Mouse (Mus musculus): Measurements from ENCODE around the gene S100a14. TPM values are rescaled to one million over a fixed set of nuclear protein-coding genes. Genes with fewer than 3 reads are reported as not detected.

S100a14 gene
- polyA plus RNA-seq, 1 experiment from 2014 or later: not detected

DNA sequence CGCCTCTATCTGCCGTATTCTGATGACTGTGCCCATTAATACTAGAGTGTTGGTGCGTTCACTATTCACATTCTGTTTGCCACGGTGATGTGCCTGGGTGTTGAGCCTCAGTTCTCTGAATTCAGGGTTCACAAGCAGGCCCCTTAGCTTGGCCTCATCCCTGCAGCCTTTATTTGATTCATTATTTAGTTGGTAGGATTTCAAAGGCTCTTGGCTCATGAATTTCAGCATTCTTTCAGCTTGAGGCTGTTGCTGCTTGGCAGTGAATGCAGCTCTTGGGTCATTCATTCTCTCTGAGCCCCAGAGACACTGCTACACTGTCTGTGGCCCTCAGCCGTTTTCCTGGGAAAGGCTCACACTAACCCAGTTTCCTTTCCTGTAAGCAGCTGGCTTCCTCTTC lies 29.3 kb downstream of the S100a14 start:
- no peaks in the 10 kb centered on the region for H3K36me3 ChIP-seq
- 63% methylated on average over 5 of the region's 5 CpGs for WGBS (ENCODE audit: insufficient replicate concordance)
- no peak overlapping the region for H3K27ac ChIP-seq
- no peak overlapping the region for H3K4me3 ChIP-seq (replicated peaks)
- ATAC-seq (ENCODE audit: low read depth) (no peak), DNase-seq (no peak)
- H3K4me1 ChIP-seq (replicated peaks): no peaks in the 10 kb centered on the region
- H3K27me3 ChIP-seq: no peaks in the 10 kb centered on the region
- H3K9ac ChIP-seq: no peak overlapping the region
- no peaks in the 10 kb centered on the region for H3K9me3 ChIP-seq (replicated peaks)
- no peak overlapping the region for H3K4me2 ChIP-seq

GRCm38 (mm10) chr3:90560008-90560628 lies 33.5 kb downstream of the S100a14 start, which contains the start of gene S100a3:
TSS of gene S100a3 (plus strand) at chr3:90560578.
- Histone ChIP-seq H3K36me3 (no peaks in the 10 kb centered on the region), H3K27ac (no peak within 1 kb of the TSS), H3K4me3 (replicated peaks) (no peak within 1 kb of the TSS), H3K27me3 (no peaks in the 10 kb centered on the region), H3K4me1 (replicated peaks) (no peaks in the 10 kb centered on the region), H3K4me2 (no peak within 1 kb of the TSS), H3K9ac (no peak within 1 kb of the TSS), H3K9me3 (replicated peaks) (no peaks in the 10 kb centered on the region)
- 59% methylated on average over 6 of the region's 6 CpGs for WGBS (ENCODE audit: insufficient replicate concordance)
- no peak for DNase-seq
- ATAC-seq (ENCODE audit: low read depth): no peak

GRCm38 (mm10) chr3:90574691-90575090 lies 48.0 kb downstream of the S100a14 start:
- Histone ChIP-seq H3K27me3 (no peaks in the 10 kb centered on the region), H3K9ac (no peak overlapping the region), H3K9me3 (replicated peaks) (no peaks in the 10 kb centered on the region), H3K4me3 (replicated peaks) (no peak overlapping the region), H3K36me3 (no peaks in the 10 kb centered on the region), H3K27ac (no peak overlapping the region), H3K4me2 (no peak overlapping the region), H3K4me1 (replicated peaks) (no peaks in the 10 kb centered on the region)
- WGBS (ENCODE audit: insufficient replicate concordance): 66% methylated on average over 5 of the region's 5 CpGs
- ATAC-seq (ENCODE audit: low read depth) (no peak), DNase-seq (no peak)

- Histone ChIP-seq H3K27ac (no peak overlapping the region), H3K9ac (no peak overlapping the region), H3K36me3 (no peaks in the 10 kb centered on the region), H3K4me2 (no peak overlapping the region), H3K4me3 (replicated peaks) (no peak overlapping the region), H3K4me1 (replicated peaks) (no peaks in the 10 kb centered on the region), H3K9me3 (replicated peaks) (no peaks in the 10 kb centered on the region), H3K27me3 (no peaks in the 10 kb centered on the region)
- DNase-seq (no peak), ATAC-seq (ENCODE audit: low read depth) (no peak)
- 56% methylated on average over 3 of the region's 3 CpGs for WGBS (ENCODE audit: insufficient replicate concordance)
These were observed 48.7 kb downstream of the S100a14 start for GRCm38 (mm10) chr3:90575320-90575719.

- no peaks in the 10 kb centered on the region for H3K27me3 ChIP-seq
- no peak overlapping the region for H3K4me3 ChIP-seq (replicated peaks)
- H3K9ac ChIP-seq: no peak overlapping the region
- H3K36me3 ChIP-seq: no peaks in the 10 kb centered on the region
- H3K27ac ChIP-seq: no peak overlapping the region
- DNase-seq: no peak
- H3K9me3 ChIP-seq (replicated peaks): no peaks in the 10 kb centered on the region
- no peak for ATAC-seq (ENCODE audit: low read depth)
- H3K4me2 ChIP-seq: no peak overlapping the region
- no peaks in the 10 kb centered on the region for H3K4me1 ChIP-seq (replicated peaks)
- WGBS (ENCODE audit: insufficient replicate concordance): 58% methylated on average over 10 of the region's 10 CpGs
These were observed 49.8 kb downstream of the S100a14 start for GRCm38 (mm10) chr3:90576351-90577001.

Other genes with a start within 250 kb of the S100a14 start
- 3.7 and 4.0 TPM in 2 replicates for gene Gatad2b, start 233.7 kb upstream of the S100a14 start, polyA plus RNA-seq (2015; fragmentation: Nextera tagmentation; extraction: Ambion mirVana)
- gene Slc27a3, start 136.9 kb upstream of the S100a14 start, polyA plus RNA-seq (2015; fragmentation: Nextera tagmentation; extraction: Ambion mirVana): 1.5 and 1.6 TPM in 2 replicates
- 10.0 and 11.7 TPM in 2 replicates for gene Ints3, start 93.2 kb upstream of the S100a14 start, polyA plus RNA-seq (2015; fragmentation: Nextera tagmentation; extraction: Ambion mirVana)
- gene Npr1, start 61.0 kb upstream of the S100a14 start, polyA plus RNA-seq (2015; fragmentation: Nextera tagmentation; extraction: Ambion mirVana): 4.0 TPM in 2 replicates
- gene Ilf2, start 50.7 kb upstream of the S100a14 start, polyA plus RNA-seq (2015; fragmentation: Nextera tagmentation; extraction: Ambion mirVana): 75.0 and 85.0 TPM in 2 replicates
- 21.2 and 22.9 TPM in 2 replicates for gene Snapin, start 35.8 kb upstream of the S100a14 start, polyA plus RNA-seq (2015; fragmentation: Nextera tagmentation; extraction: Ambion mirVana)
- gene Chtop, start 17.4 kb upstream of the S100a14 start, polyA plus RNA-seq (2015; fragmentation: Nextera tagmentation; extraction: Ambion mirVana): 65.8 and 72.5 TPM in 2 replicates
- 14.7 and 16.0 TPM in 2 replicates for gene S100a1, start 12.5 kb upstream of the S100a14 start, polyA plus RNA-seq (2015; fragmentation: Nextera tagmentation; extraction: Ambion mirVana)
- 19.8 and 20.6 TPM in 2 replicates for gene S100a13, start 12.4 kb upstream of the S100a14 start, polyA plus RNA-seq (2015; fragmentation: Nextera tagmentation; extraction: Ambion mirVana)
- 26.4 and 27.4 TPM in 2 replicates for gene S100a16, start 10.4 kb downstream of the S100a14 start, polyA plus RNA-seq (2015; fragmentation: Nextera tagmentation; extraction: Ambion mirVana)
- gene S100a3, start 33.7 kb downstream of the S100a14 start, polyA plus RNA-seq (2015; fragmentation: Nextera tagmentation; extraction: Ambion mirVana): not detected in 2 replicates
- not detected in 2 replicates for gene S100a2, start 63.4 kb downstream of the S100a14 start, polyA plus RNA-seq (2015; fragmentation: Nextera tagmentation; extraction: Ambion mirVana)
- not detected in 2 replicates for gene Gm42674, start 75.0 kb downstream of the S100a14 start, polyA plus RNA-seq (2015; fragmentation: Nextera tagmentation; extraction: Ambion mirVana)
- gene S100a4, start 76.9 kb downstream of the S100a14 start, polyA plus RNA-seq (2015; fragmentation: Nextera tagmentation; extraction: Ambion mirVana): 0.58 and 0.59 TPM in 2 replicates
- gene S100a5, start 81.7 kb downstream of the S100a14 start, polyA plus RNA-seq (2015; fragmentation: Nextera tagmentation; extraction: Ambion mirVana): not detected in 2 replicates
- gene S100a6, start 86.0 kb downstream of the S100a14 start, polyA plus RNA-seq (2015; fragmentation: Nextera tagmentation; extraction: Ambion mirVana): 6.1 and 7.2 TPM in 2 replicates
- not detected in 2 replicates for gene S100a7a, start 127.2 kb downstream of the S100a14 start, polyA plus RNA-seq (2015; fragmentation: Nextera tagmentation; extraction: Ambion mirVana)
- 354 and 390 TPM in 2 replicates for gene S100a8, start 142.1 kb downstream of the S100a14 start, polyA plus RNA-seq (2015; fragmentation: Nextera tagmentation; extraction: Ambion mirVana)
- gene S100a9, start 168.9 kb downstream of the S100a14 start, polyA plus RNA-seq (2015; fragmentation: Nextera tagmentation; extraction: Ambion mirVana): 208 and 228 TPM in 2 replicates
- not detected in 2 replicates for gene Pglyrp4, start 200.1 kb downstream of the S100a14 start, polyA plus RNA-seq (2015; fragmentation: Nextera tagmentation; extraction: Ambion mirVana)